Mouse (Mus musculus): ENCODE data around the gene Btf3. TPM values are rescaled to one million over a fixed set of nuclear protein-coding genes. Genes with fewer than 3 reads are reported as not detected.

The Btf3 gene
- polyA plus RNA-seq, 1 experiment from 2014 or later: 306 TPM

- H3K9ac ChIP-seq (replicated peaks): no peak overlapping the region
- no peaks in the 10 kb centered on the region for H3K36me3 ChIP-seq (replicated peaks; ENCODE audit: insufficient read depth, low read length)
- no peaks in the 10 kb centered on the region for H3K4me1 ChIP-seq (ENCODE audit: insufficient read depth)
- no peaks in the 10 kb centered on the region for H3K27me3 ChIP-seq (ENCODE audit: insufficient read depth, low read length)
- ATAC-seq (no peak), DNase-seq (no peak)
- no peak overlapping the region for H3K27ac ChIP-seq (ENCODE audit: low read depth)
- TF ChIP-seq CTCF (IDR thresholded peaks at IDR 0.05; ENCODE audit: low read depth): no peak
- no peak for TF ChIP-seq EP300 (IDR thresholded peaks at IDR 0.05; ENCODE audit: low read depth)
- no peak overlapping the region for H3K4me2 ChIP-seq (ENCODE audit: low read depth, low read length)
- WGBS (ENCODE audit: insufficient replicate concordance): 36% methylated on average over 2 of the region's 2 CpGs
- no peaks in the 10 kb centered on the region for H3K9me3 ChIP-seq (ENCODE audit: low read length)
- no peak overlapping the region for H3K4me3 ChIP-seq (ENCODE audit: low read depth, low read length)
These were observed 26.1 kb downstream of the Btf3 start for GRCm38 (mm10) chr13:98290719-98291118.

- no peak overlapping the region for H3K4me2 ChIP-seq (ENCODE audit: low read depth, low read length)
- no peak overlapping the region for H3K9ac ChIP-seq (replicated peaks)
- DNase-seq: no peak
- WGBS (ENCODE audit: insufficient replicate concordance): 67% methylated on average over 12 of the region's 12 CpGs
- no peaks in the 10 kb centered on the region for H3K9me3 ChIP-seq (ENCODE audit: low read length)
- no peak overlapping the region for H3K27ac ChIP-seq (ENCODE audit: low read depth)
- TF ChIP-seq EP300 (IDR thresholded peaks at IDR 0.05; ENCODE audit: low read depth) (no peak), CTCF (IDR thresholded peaks at IDR 0.05; ENCODE audit: low read depth) (no peak)
- no peaks in the 10 kb centered on the region for H3K4me1 ChIP-seq (ENCODE audit: insufficient read depth)
- H3K4me3 ChIP-seq (ENCODE audit: low read depth, low read length): no peak overlapping the region
- H3K27me3 ChIP-seq (ENCODE audit: insufficient read depth, low read length): no peaks in the 10 kb centered on the region
- no peak for ATAC-seq
- H3K36me3 ChIP-seq (replicated peaks; ENCODE audit: insufficient read depth, low read length): no peaks in the 10 kb centered on the region
These were observed 35.7 kb downstream of the Btf3 start for GRCm38 (mm10) chr13:98280990-98281650.

GRCm38 (mm10) chr13:98279686-98280085 lies 37.1 kb downstream of the Btf3 start, which contains the start of gene Gm21976:
Gm21976 (plus strand) TSS chr13:98279887.
- Histone ChIP-seq H3K4me1 (ENCODE audit: insufficient read depth) (no peaks in the 10 kb centered on the region), H3K4me3 (ENCODE audit: low read depth, low read length) (no peak within 1 kb of the TSS), H3K9me3 (ENCODE audit: low read length) (no peaks in the 10 kb centered on the region), H3K27me3 (ENCODE audit: insufficient read depth, low read length) (no peaks in the 10 kb centered on the region), H3K27ac (ENCODE audit: low read depth) (no peak within 1 kb of the TSS), H3K4me2 (ENCODE audit: low read depth, low read length) (no peak within 1 kb of the TSS), H3K36me3 (replicated peaks; ENCODE audit: insufficient read depth, low read length) (peaks cover 4% of the 10 kb centered on the region; the same call in 1 of the 2 replicates), H3K9ac (replicated peaks) (no peak within 1 kb of the TSS)
- no peak for DNase-seq
- 85% methylated on average over 5 of the region's 5 CpGs for WGBS (ENCODE audit: insufficient replicate concordance)
- TF ChIP-seq CTCF (IDR thresholded peaks at IDR 0.05; ENCODE audit: low read depth) (no peak), EP300 (IDR thresholded peaks at IDR 0.05; ENCODE audit: low read depth) (no peak)
- no peak for ATAC-seq

- no peak for TF ChIP-seq EP300 (IDR thresholded peaks at IDR 0.05; ENCODE audit: low read depth)
- peak; percentile 34 for TF ChIP-seq CTCF (IDR thresholded peaks at IDR 0.05; ENCODE audit: low read depth)
- no peaks in the 10 kb centered on the region for H3K9me3 ChIP-seq (ENCODE audit: low read length)
- no peak overlapping the region for H3K9ac ChIP-seq (replicated peaks)
- no peaks in the 10 kb centered on the region for H3K27me3 ChIP-seq (ENCODE audit: insufficient read depth, low read length)
- WGBS (ENCODE audit: insufficient replicate concordance): 74% methylated on average over 2 of the region's 2 CpGs
- no peak overlapping the region for H3K27ac ChIP-seq (ENCODE audit: low read depth)
- H3K4me3 ChIP-seq (ENCODE audit: low read depth, low read length): no peak overlapping the region
- H3K4me1 ChIP-seq (ENCODE audit: insufficient read depth): no peaks in the 10 kb centered on the region
- DNase-seq (no peak), ATAC-seq (no peak)
- peaks cover 20% of the 10 kb centered on the region; the same call in 1 of the 2 replicates for H3K36me3 ChIP-seq (replicated peaks; ENCODE audit: insufficient read depth, low read length)
- no peak overlapping the region for H3K4me2 ChIP-seq (ENCODE audit: low read depth, low read length)
These were observed 39.3 kb downstream of the Btf3 start for GRCm38 (mm10) chr13:98277501-98277900.

- no peak overlapping the region for H3K4me2 ChIP-seq (ENCODE audit: low read depth, low read length)
- 75% methylated on average over 7 of the region's 7 CpGs for WGBS (ENCODE audit: insufficient replicate concordance)
- H3K9me3 ChIP-seq (ENCODE audit: low read length): no peaks in the 10 kb centered on the region
- no peak overlapping the region for H3K9ac ChIP-seq (replicated peaks)
- no peak for DNase-seq
- H3K4me3 ChIP-seq (ENCODE audit: low read depth, low read length): no peak overlapping the region
- H3K4me1 ChIP-seq (ENCODE audit: insufficient read depth): no peaks in the 10 kb centered on the region
- H3K27me3 ChIP-seq (ENCODE audit: insufficient read depth, low read length): no peaks in the 10 kb centered on the region
- H3K36me3 ChIP-seq (replicated peaks; ENCODE audit: insufficient read depth, low read length): peaks cover 31% of the 10 kb centered on the region
- TF ChIP-seq CTCF (IDR thresholded peaks at IDR 0.05; ENCODE audit: low read depth) (no peak), EP300 (IDR thresholded peaks at IDR 0.05; ENCODE audit: low read depth) (no peak)
- ATAC-seq: no peak
- no peak overlapping the region for H3K27ac ChIP-seq (ENCODE audit: low read depth)
These were observed 40.6 kb downstream of the Btf3 start for GRCm38 (mm10) chr13:98276253-98276652.

- H3K4me2 ChIP-seq (ENCODE audit: low read depth, low read length): no peak overlapping the region
These were observed 41.2 kb downstream of the Btf3 start for GRCm38 (mm10) chr13:98275646-98276045.

More at GRCm38 (mm10) chr13:98275646-98276045, 41.2 kb downstream of the Btf3 start:
- Histone ChIP-seq H3K4me3 (ENCODE audit: low read depth, low read length) (no peak overlapping the region), H3K9ac (replicated peaks) (no peak overlapping the region), H3K36me3 (replicated peaks; ENCODE audit: insufficient read depth, low read length) (peaks cover 37% of the 10 kb centered on the region), H3K4me1 (ENCODE audit: insufficient read depth) (no peaks in the 10 kb centered on the region), H3K27ac (ENCODE audit: low read depth) (no peak overlapping the region), H3K27me3 (ENCODE audit: insufficient read depth, low read length) (no peaks in the 10 kb centered on the region), H3K9me3 (ENCODE audit: low read length) (no peaks in the 10 kb centered on the region)
- DNase-seq (no peak), ATAC-seq (peak; percentile 66)
- TF ChIP-seq CTCF (IDR thresholded peaks at IDR 0.05; ENCODE audit: low read depth): no peak
- TF ChIP-seq EP300 (IDR thresholded peaks at IDR 0.05; ENCODE audit: low read depth): peak; percentile 65; the same call in 1 of the 2 replicates
- 42% methylated on average over 4 of the region's 4 CpGs for WGBS (ENCODE audit: insufficient replicate concordance)
